Mouse (Mus musculus): ENCODE measurements around the gene Chka.

DNA sequence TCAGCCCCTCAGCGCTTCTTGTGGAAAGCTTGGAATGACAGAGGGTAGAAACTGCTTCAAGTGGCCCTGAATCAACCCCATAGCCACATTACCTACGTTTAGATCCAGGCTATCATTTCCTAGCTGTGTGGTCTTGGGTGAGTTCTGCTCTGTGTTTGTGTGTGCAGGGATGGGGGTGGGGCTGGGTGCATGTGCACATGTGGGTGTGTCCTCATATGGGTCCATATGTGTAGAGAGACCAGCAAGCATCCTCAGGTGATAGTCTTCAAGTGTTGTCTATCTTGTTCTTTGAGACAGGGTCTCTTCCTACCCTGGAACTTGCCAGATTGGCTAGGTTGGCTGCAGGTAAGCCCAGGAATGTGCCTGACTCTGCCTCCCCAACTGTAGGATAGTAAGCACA, 2.3 kb upstream of the Chka start:
- TF ChIP-seq CTCF (IDR thresholded peaks at IDR 0.05; ENCODE audit: low read depth) (no peak), EP300 (IDR thresholded peaks at IDR 0.05; ENCODE audit: low read depth) (no peak)

All from heart, postnatal 0 days (tissue).